Mouse (Mus musculus) heart, embryonic 13.5 days (tissue): Measurements from ENCODE around the gene Hs6st1. TPM values are rescaled to one million over a fixed set of nuclear protein-coding genes. Genes with fewer than 3 reads are reported as not detected.

Source experiments
- ATAC-seq: fragments of 200-750 bp; cut with Nextera tagmentation; 2 replicates; pipeline ENCODE4 v1.8.0; 2017; ENCODE audit warnings: moderate TSS enrichment; ENCODE audit not compliant: insufficient number of reproducible peaks, low FRiP score, low TSS enrichment; ENCODE audit errors: extremely low read depth
- H3K27ac ChIP-seq: fragments of 300-500 bp; sonication (generic); replicated peaks from 2 replicates; pipeline ENCODE4 v1.5.1; 2015; ENCODE audit warnings: moderate library complexity, mild to moderate bottlenecking, inconsistent platforms
- H3K27me3 ChIP-seq: fragments of 300-500 bp; sonication (generic); replicated peaks from 2 replicates; pipeline ENCODE4 v1.6.1; 2015; ENCODE audit warnings: mild to moderate bottlenecking, inconsistent platforms
- H3K36me3 ChIP-seq: fragments of 300-500 bp; sonication (generic); 2 replicates; pipeline ENCODE4 v1.6.1; 2015; ENCODE audit warnings: mild to moderate bottlenecking, inconsistent platforms
- H3K4me1 ChIP-seq: fragments of 300-500 bp; sonication (generic); 2 replicates; pipeline ENCODE4 v1.6.1; 2015; ENCODE audit warnings: inconsistent platforms
- H3K4me2 ChIP-seq: fragments of 300-500 bp; sonication (generic); 2 replicates; pipeline ENCODE4 v1.6.1; 2015; ENCODE audit warnings: inconsistent platforms, mild to moderate bottlenecking, moderate library complexity
- H3K4me3 ChIP-seq: fragments of 300-500 bp; sonication (generic); 2 replicates; pipeline ENCODE4 v1.5.1; 2015; ENCODE audit warnings: moderate library complexity, mild to moderate bottlenecking, inconsistent platforms
- H3K9ac ChIP-seq: fragments of 300-500 bp; sonication (generic); 2 replicates; pipeline ENCODE4 v1.6.1; 2015; ENCODE audit warnings: inconsistent platforms, mild to moderate bottlenecking, moderate library complexity
- H3K9me3 ChIP-seq: fragments of 300-500 bp; sonication (generic); 2 replicates; pipeline ENCODE4 v1.6.1; 2016; ENCODE audit warnings: inconsistent platforms
- WGBS: fragments of 180-500 bp; shearing (Covaris S2); methylation state at CpG from one replicate; pipeline ENCODE4 v1.1.7; 2015; ENCODE audit warnings: mixed read lengths; 5-methylcytosine and 5-hydroxymethylcytosine counted together
- polyA plus RNA-seq: library from polyadenylated mRNA; unstranded; fragments of >200 nt; fragmentation: Nextera tagmentation; extraction: Ambion mirVana; gene quantifications from 2 replicates; pipeline ENCODE4 v1.2.1, GENCODE M21; 2015

Hs6st1 gene
- polyA plus RNA-seq, 1 experiment from 2014 or later, result 4.2 TPM

DNA sequence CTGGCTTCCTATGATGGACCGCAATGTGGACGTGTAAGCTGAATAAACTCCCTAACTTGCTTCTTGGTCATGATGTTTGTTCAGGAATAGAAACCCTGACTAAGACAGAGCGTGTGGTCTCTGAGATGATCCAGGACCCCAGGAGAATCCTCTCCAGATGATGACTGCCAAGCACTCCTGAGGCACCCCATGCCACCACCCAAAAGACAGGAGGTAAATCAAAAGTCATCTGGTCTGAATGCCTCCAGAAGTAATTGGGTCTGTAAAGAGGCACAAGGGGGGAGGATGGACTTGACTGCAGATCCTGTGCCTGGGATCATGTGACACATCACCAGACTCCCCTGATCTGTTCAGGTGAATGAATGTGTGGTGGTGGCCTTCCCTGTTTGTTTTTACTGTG, 44.5 kb downstream of the Hs6st1 start:
- 88% methylated on average over 3 of the region's 3 CpGs for WGBS
- no peak for ATAC-seq
- H3K27me3 ChIP-seq, result no peaks in the 10 kb centered on the region
- no peak overlapping the region for H3K4me3 ChIP-seq
- no peak overlapping the region for H3K9ac ChIP-seq
- no peaks in the 10 kb centered on the region for H3K36me3 ChIP-seq
- no peaks in the 10 kb centered on the region for H3K9me3 ChIP-seq
- H3K27ac ChIP-seq, result no peak overlapping the region
- H3K4me2 ChIP-seq, result no peak overlapping the region
- peaks cover 3% of the 10 kb centered on the region; the same call in 1 of the 2 replicates for H3K4me1 ChIP-seq

DNA sequence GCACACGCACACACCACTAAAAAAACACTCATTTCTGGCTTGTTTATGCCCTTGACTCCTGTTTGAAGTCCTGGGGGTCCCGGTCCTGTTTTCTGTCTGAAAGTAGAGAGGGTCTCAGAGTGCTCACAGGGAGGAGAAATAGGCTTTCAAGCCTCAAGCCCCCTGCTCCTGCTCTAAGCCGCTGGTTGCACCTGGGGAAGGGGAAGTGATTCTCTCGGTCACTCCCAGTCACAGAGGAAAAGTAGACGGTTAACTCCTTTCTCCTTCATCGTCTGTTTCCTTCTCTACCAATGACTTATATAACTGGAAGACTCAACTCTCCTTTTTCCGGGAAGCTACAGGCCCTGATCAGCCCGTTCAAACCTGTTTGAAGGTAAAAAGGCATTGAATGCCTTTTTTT, 45.5 kb downstream of the Hs6st1 start:
- H3K4me2 ChIP-seq, result no peak overlapping the region
- H3K36me3 ChIP-seq, result no peaks in the 10 kb centered on the region
- ATAC-seq, result no peak
- 72% methylated on average over 8 of the region's 8 CpGs for WGBS
- H3K27me3 ChIP-seq, result no peaks in the 10 kb centered on the region
- peaks cover 3% of the 10 kb centered on the region; the same call in 1 of the 2 replicates for H3K4me1 ChIP-seq
- no peak overlapping the region for H3K9ac ChIP-seq
- no peak overlapping the region for H3K4me3 ChIP-seq
- H3K9me3 ChIP-seq, result no peaks in the 10 kb centered on the region
- H3K27ac ChIP-seq, result no peak overlapping the region

DNA sequence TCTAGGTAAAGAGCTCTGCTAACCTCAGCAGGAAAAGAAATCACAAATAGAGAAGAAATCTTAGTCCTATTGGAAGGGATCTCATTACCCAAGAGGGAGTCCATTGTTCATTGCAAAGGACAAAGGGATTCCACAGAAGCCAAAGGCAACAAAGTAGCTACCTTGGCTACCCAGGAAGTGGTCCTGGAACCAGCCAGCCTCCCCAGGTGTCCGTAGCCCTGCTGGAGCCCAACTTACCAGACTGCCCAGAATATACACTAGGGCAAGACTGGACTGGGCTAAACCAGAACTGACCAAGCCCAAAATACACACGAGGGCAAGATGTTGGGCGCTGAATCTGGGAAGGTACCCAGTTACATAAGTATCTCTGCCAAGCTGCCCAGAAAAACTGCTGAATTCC, 46.6 kb downstream of the Hs6st1 start:
- 96% methylated on average over 3 of the region's 3 CpGs for WGBS
- no peak overlapping the region for H3K4me2 ChIP-seq
- H3K4me3 ChIP-seq, result no peak overlapping the region
- H3K9ac ChIP-seq, result no peak overlapping the region
- H3K27ac ChIP-seq, result no peak overlapping the region
- no peaks in the 10 kb centered on the region for H3K27me3 ChIP-seq
- H3K36me3 ChIP-seq, result no peaks in the 10 kb centered on the region
- ATAC-seq, result no peak
- H3K4me1 ChIP-seq, result peaks cover 3% of the 10 kb centered on the region; the same call in 1 of the 2 replicates
- no peaks in the 10 kb centered on the region for H3K9me3 ChIP-seq

DNA sequence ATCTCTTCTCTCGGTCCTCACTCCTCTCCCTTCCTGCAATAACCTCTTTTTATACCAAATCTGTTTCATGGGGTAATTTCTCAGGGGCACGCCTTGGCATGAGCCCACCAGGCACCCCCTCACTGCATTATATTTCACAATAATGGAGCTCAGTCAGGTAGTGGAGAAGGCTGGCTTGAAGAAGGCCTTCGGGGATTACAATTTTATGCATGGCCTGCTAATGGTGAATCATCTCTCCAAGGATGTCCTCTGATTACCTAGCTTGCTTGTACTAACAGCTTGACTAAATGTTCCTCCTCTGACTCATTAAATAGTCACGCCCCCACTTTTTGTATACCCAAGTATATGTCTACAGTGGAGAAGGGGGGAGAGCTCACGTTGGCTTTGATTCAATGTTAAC, 48.3 kb downstream of the Hs6st1 start:
- Histone ChIP-seq H3K9me3 (no peaks in the 10 kb centered on the region), H3K9ac (no peak overlapping the region), H3K36me3 (no peaks in the 10 kb centered on the region), H3K27ac (no peak overlapping the region), H3K4me3 (no peak overlapping the region), H3K27me3 (no peaks in the 10 kb centered on the region), H3K4me1 (peaks cover 3% of the 10 kb centered on the region; the same call in 1 of the 2 replicates), H3K4me2 (no peak overlapping the region)
- no peak for ATAC-seq
- WGBS, result 72% methylated on average over 5 of the region's 5 CpGs

- Histone ChIP-seq H3K4me1 (peaks cover 3% of the 10 kb centered on the region; the same call in 1 of the 2 replicates), H3K27ac (no peak overlapping the region), H3K9ac (no peak overlapping the region), H3K4me3 (no peak overlapping the region), H3K27me3 (no peaks in the 10 kb centered on the region), H3K9me3 (no peaks in the 10 kb centered on the region), H3K4me2 (no peak overlapping the region), H3K36me3 (no peaks in the 10 kb centered on the region)
- 72% methylated on average over 9 of the region's 9 CpGs for WGBS
- ATAC-seq, result no peak
These were observed 50.0 kb downstream of the Hs6st1 start for GRCm38 (mm10) chr1:36118061-36118685.

- ATAC-seq, result no peak
- Histone ChIP-seq H3K9me3 (no peaks in the 10 kb centered on the region), H3K4me1 (peaks cover 3% of the 10 kb centered on the region; the same call in 1 of the 2 replicates), H3K36me3 (no peaks in the 10 kb centered on the region), H3K4me2 (no peak overlapping the region), H3K4me3 (no peak overlapping the region), H3K27ac (no peak overlapping the region), H3K27me3 (no peaks in the 10 kb centered on the region), H3K9ac (no peak overlapping the region)
- 85% methylated on average over 3 of the region's 3 CpGs for WGBS
These were observed 50.8 kb downstream of the Hs6st1 start for GRCm38 (mm10) chr1:36118958-36119357.

- no peaks in the 10 kb centered on the region for H3K36me3 ChIP-seq
- no peak overlapping the region for H3K9ac ChIP-seq
- no peaks in the 10 kb centered on the region for H3K9me3 ChIP-seq
- no peaks in the 10 kb centered on the region for H3K27me3 ChIP-seq
- ATAC-seq, result no peak
- no peak overlapping the region for H3K27ac ChIP-seq
- no peak overlapping the region for H3K4me3 ChIP-seq
- peaks cover 3% of the 10 kb centered on the region; the same call in 1 of the 2 replicates for H3K4me1 ChIP-seq
- 83% methylated on average over 4 of the region's 4 CpGs for WGBS
- no peak overlapping the region for H3K4me2 ChIP-seq
These were observed 51.2 kb downstream of the Hs6st1 start for GRCm38 (mm10) chr1:36119426-36119825.

- H3K4me1 ChIP-seq, result no peaks in the 10 kb centered on the region
- 76% methylated on average over 8 of the region's 8 CpGs for WGBS
- no peak for ATAC-seq
- no peak overlapping the region for H3K27ac ChIP-seq
- H3K4me3 ChIP-seq, result no peak overlapping the region
- no peaks in the 10 kb centered on the region for H3K9me3 ChIP-seq
- no peak overlapping the region for H3K9ac ChIP-seq
- no peak overlapping the region for H3K4me2 ChIP-seq
- no peaks in the 10 kb centered on the region for H3K27me3 ChIP-seq
- H3K36me3 ChIP-seq, result no peaks in the 10 kb centered on the region
These were observed 53.0 kb downstream of the Hs6st1 start for GRCm38 (mm10) chr1:36121172-36121571.

GRCm38 (mm10) chr1:36125076-36125475, 56.9 kb downstream of the Hs6st1 start:
- no peak for ATAC-seq
- H3K36me3 ChIP-seq, result no peaks in the 10 kb centered on the region
- no peak overlapping the region for H3K4me3 ChIP-seq
- WGBS, result 44% methylated on average over 7 of the region's 7 CpGs
- no peaks in the 10 kb centered on the region for H3K27me3 ChIP-seq
- H3K4me1 ChIP-seq, result peaks cover 2% of the 10 kb centered on the region
- H3K9ac ChIP-seq, result no peak overlapping the region
- H3K9me3 ChIP-seq, result no peaks in the 10 kb centered on the region
- no peak overlapping the region for H3K27ac ChIP-seq
- H3K4me2 ChIP-seq, result no peak overlapping the region

DNA sequence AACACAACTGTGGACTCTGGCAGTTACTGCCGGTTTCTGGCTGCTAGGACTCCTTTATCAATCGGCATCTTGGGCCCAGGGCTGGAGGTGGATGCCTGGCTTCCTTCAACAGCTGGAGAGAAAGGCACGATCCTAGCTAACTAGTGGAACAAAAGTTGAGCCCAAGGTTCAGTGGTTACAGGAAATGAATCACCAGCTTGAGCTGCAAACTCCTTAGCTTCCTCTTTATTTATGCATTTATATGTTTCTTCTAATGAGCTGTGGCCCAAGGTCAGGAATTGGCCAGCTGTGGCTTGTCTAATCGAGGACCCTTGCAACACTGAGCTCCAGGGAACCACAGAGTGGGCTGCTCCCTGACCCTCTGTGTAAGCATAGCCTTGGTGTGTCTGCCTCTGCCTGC, 60.9 kb downstream of the Hs6st1 start:
- WGBS, result 38% methylated on average over 4 of the region's 4 CpGs
- no peaks in the 10 kb centered on the region for H3K9me3 ChIP-seq
- H3K4me3 ChIP-seq, result no peak overlapping the region
- peaks cover 34% of the 10 kb centered on the region for H3K4me1 ChIP-seq
- H3K27me3 ChIP-seq, result no peaks in the 10 kb centered on the region
- H3K4me2 ChIP-seq, result no peak overlapping the region
- ATAC-seq, result no peak
- H3K27ac ChIP-seq, result 0 out of 2 replicates have a peak overlapping the region, but pooled peaks have one; percentile 24
- H3K36me3 ChIP-seq, result no peaks in the 10 kb centered on the region
- no peak overlapping the region for H3K9ac ChIP-seq

DNA sequence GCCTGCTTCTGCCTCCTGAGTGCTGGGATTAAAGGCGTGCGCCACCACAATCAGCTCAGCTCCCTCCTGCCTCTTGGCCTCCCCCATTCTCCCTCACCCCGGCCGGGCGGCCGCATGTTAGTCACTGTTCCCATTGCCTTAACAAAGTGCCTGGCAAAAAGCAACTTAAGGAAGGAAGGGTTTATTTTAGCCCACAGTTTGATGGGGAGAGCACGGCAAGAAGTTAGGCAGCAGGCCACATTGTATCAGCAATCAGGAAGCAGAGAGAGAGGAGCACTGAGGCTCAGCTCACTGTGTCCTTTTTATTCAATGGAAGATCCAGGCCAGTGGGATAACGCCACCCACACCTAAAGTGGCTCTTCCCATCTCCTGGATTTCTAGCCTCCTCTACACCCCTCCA, 61.7 kb downstream of the Hs6st1 start:
- Histone ChIP-seq H3K27me3 (no peaks in the 10 kb centered on the region), H3K4me1 (peaks cover 35% of the 10 kb centered on the region), H3K4me3 (no peak overlapping the region), H3K9ac (no peak overlapping the region), H3K36me3 (no peaks in the 10 kb centered on the region), H3K27ac (peak overlapping the region; percentile 32; the same call in 1 of the 2 replicates), H3K9me3 (0 out of 2 replicates have a peak, but pooled peaks cover 2% of the 10 kb centered on the region), H3K4me2 (no peak overlapping the region)
- no peak for ATAC-seq
- 90% methylated on average over 8 of the region's 8 CpGs for WGBS
